Mouse (Mus musculus) layer of hippocampus, postnatal 10 days (tissue): ENCODE data around the gene Gm6502. TPM values are rescaled to one million over a fixed set of nuclear protein-coding genes. Genes with fewer than 3 reads are reported as not detected.
"Not testable (repeated sequence)": the region's sequence is repeated elsewhere in the genome, so short reads cannot be mapped to it uniquely, and the experiment has no call there.

Experiments used
- DNase-seq, 2 experiments: peaks; one replicate each; pipeline ENCODE4 v3.0.0; 2021; ENCODE audit warnings: low spot score in 2 of 2
- long read RNA-seq: library from polyadenylated mRNA; stranded (forward); transcript quantifications from one replicate; pipeline ENCODE4 v2.0.0, GENCODE M21; 2023
- total RNA-seq, 2 experiments: library from RNA; stranded (reverse); gene quantifications; 2 replicates each; pipeline ENCODE4 v1.2.3; 2021

The Gm6502 gene
- not detected for total RNA-seq
- long read RNA-seq = 0 reads

DNA sequence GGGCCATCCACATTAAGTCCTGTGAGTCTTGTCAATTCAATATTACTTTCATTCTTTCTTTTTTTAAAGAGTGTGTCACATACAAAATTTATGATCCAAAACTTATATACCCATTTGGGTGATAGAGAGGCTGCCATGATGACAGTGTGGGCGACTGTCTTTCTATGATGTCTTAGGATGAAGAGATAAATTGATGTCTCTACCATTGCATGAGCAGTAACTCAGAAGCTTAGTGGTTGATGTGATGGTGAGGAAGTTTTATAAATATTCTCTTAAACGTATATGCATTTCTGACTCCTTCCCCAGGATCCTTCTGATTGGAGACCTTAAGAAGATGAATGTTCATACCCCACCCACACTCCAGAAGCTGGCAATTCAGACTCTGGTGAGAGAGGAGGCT lies at the start of gene Gm6502:
Gene Gm6502, plus strand, starts transcription at position 301 of the 400 bp plus-strand sequence.
- not testable (repeated sequence) for DNase-seq

GRCm38 (mm10) chr5:94306696-94307095 lies 7.5 kb upstream of the Gm6502 start, which contains the start of gene A430089I19Rik:
A430089I19Rik (minus strand) TSS chr5:94306796.
- DNase-seq = not testable (repeated sequence)

- DNase-seq = not testable (repeated sequence)
Observed at GRCm38 (mm10) chr5:94339449-94339848, 25.2 kb downstream of the Gm6502 start, which contains the start of gene AA792892. AA792892 (plus strand) TSS chr5:94339749.

Other genes starting within 250 kb of the Gm6502 start
- gene BC061212, start 243.9 kb upstream of the Gm6502 start, total RNA-seq = not detected
- gene Gm6351, start 238.1 kb upstream of the Gm6502 start, total RNA-seq = not detected
- not detected for gene Gm3106, start 96.4 kb upstream of the Gm6502 start, total RNA-seq
- not detected for gene A430089I19Rik, start 7.6 kb upstream of the Gm6502 start, total RNA-seq
- not detected for gene AA792892, start 25.3 kb downstream of the Gm6502 start, total RNA-seq
- not detected for gene Gm7682, start 131.3 kb downstream of the Gm6502 start, total RNA-seq
- gene Gm3139, start 211.9 kb downstream of the Gm6502 start, total RNA-seq = not detected